Mouse (Mus musculus) liver, adult 2 months (tissue): ENCODE results near the gene Hist1h4d. TPM values are rescaled to one million over a fixed set of nuclear protein-coding genes. Genes with fewer than 3 reads are reported as not detected.

Experiments
- DNase-seq: peaks from one replicate; pipeline ENCODE4 v3.0.0-alpha.2; 2011; ENCODE audit warnings: low read depth, low spot score; ENCODE audit errors: extremely low read depth
- H3K27ac ChIP-seq: fragments of 200-500 bp; replicated peaks from 2 replicates; pipeline ENCODE4 v1.5.1; 2012; ENCODE audit warnings: low read depth, mild to moderate bottlenecking, control low read depth, inconsistent platforms, low read length; ENCODE audit not compliant: insufficient read depth
- H3K27me3 ChIP-seq: fragments of 200-500 bp; 2 replicates; pipeline ENCODE4 v1.6.1; 2012; ENCODE audit warnings: mild to moderate bottlenecking, moderate library complexity, low read length, inconsistent platforms; ENCODE audit not compliant: control insufficient read depth, insufficient read depth
- H3K36me3 ChIP-seq: fragments of 200-500 bp; 2 replicates; pipeline ENCODE4 v1.6.1; 2012; ENCODE audit warnings: low read length, inconsistent platforms; ENCODE audit not compliant: control insufficient read depth, insufficient read depth
- H3K4me1 ChIP-seq: fragments of 200-500 bp; 2 replicates; pipeline ENCODE4 v1.6.1; 2011; ENCODE audit warnings: low read length; ENCODE audit not compliant: control insufficient read depth, insufficient read depth
- H3K4me3 ChIP-seq: fragments of 200-500 bp; 2 replicates; pipeline ENCODE4 v1.5.1; 2011; ENCODE audit warnings: low read depth, mild to moderate bottlenecking, control low read depth, low read length, moderate library complexity; ENCODE audit not compliant: insufficient read depth
- H3K79me2 ChIP-seq: fragments of 200-500 bp; 2 replicates; pipeline ENCODE4 v1.6.1; 2012; ENCODE audit warnings: inconsistent platforms, mild to moderate bottlenecking, low read length, moderate library complexity; ENCODE audit not compliant: control insufficient read depth, insufficient read depth
- H3K9ac ChIP-seq: fragments of 200-500 bp; 2 replicates; pipeline ENCODE4 v1.6.1; 2012; ENCODE audit warnings: low read depth, mild to moderate bottlenecking, control low read depth, inconsistent platforms, low read length
- CTCF ChIP-seq: fragments of 200-500 bp; IDR thresholded peaks from 2 replicates; pipeline ENCODE4 v1.5.1; 2011; ENCODE audit warnings: low read depth, low read length, control low read depth
- POLR2A ChIP-seq: fragments of 200-500 bp; IDR thresholded peaks from 2 replicates; pipeline ENCODE4 v1.6.1; 2011; ENCODE audit warnings: low read length, control low read depth; ENCODE audit not compliant: insufficient read depth; ENCODE audit errors: extremely low read depth
- WGBS: fragments of 180-500 bp; shearing (Covaris S2); methylation state at CpG from one replicate; pipeline ENCODE4 v1.1.7; 2018; 5-methylcytosine and 5-hydroxymethylcytosine counted together
- polyA plus RNA-seq: library from polyadenylated mRNA; depleted of rRNA; stranded (reverse); fragments of >200 nt; gene quantifications from 2 replicates; pipeline ENCODE4 v1.2.3, GENCODE M21; 2012
- total RNA-seq: library from RNA; depleted of rRNA; stranded (reverse); fragments of >200 nt; gene quantifications from 2 replicates; pipeline ENCODE4 v1.2.3, GENCODE M21; 2014

The Hist1h4d gene
- total and polyA plus RNA-seq, 2 experiments = 2.1 to 162 TPM

GRCm38 (mm10) chr13:23593051-23593770 lies 11.8 kb downstream of the Hist1h4d start:
- Histone ChIP-seq H3K27me3 (no peaks in the 10 kb centered on the region), H3K27ac (peak overlapping the region; percentile 68; the same call in 1 of the 2 replicates), H3K36me3 (no peaks in the 10 kb centered on the region), H3K4me3 (no peak overlapping the region), H3K79me2 (no peaks in the 10 kb centered on the region), H3K4me1 (peaks cover 2% of the 10 kb centered on the region; the same call in 1 of the 2 replicates), H3K9ac (no peak overlapping the region)
- no peak for TF ChIP-seq POLR2A
- TF ChIP-seq CTCF = no peak
- peak; percentile 52 for DNase-seq
- WGBS = 66% methylated on average over 5 of the region's 5 CpGs

GRCm38 (mm10) chr13:23595185-23595584 lies 13.8 kb downstream of the Hist1h4d start:
- no peak overlapping the region for H3K9ac ChIP-seq
- H3K79me2 ChIP-seq = no peaks in the 10 kb centered on the region
- no peak overlapping the region for H3K27ac ChIP-seq
- H3K27me3 ChIP-seq = no peaks in the 10 kb centered on the region
- 86% methylated on average over 2 of the region's 2 CpGs for WGBS
- TF ChIP-seq POLR2A = no peak
- TF ChIP-seq CTCF = no peak
- no peaks in the 10 kb centered on the region for H3K36me3 ChIP-seq
- peaks cover 2% of the 10 kb centered on the region; the same call in 1 of the 2 replicates for H3K4me1 ChIP-seq
- H3K4me3 ChIP-seq = no peak overlapping the region
- no peak for DNase-seq

GRCm38 (mm10) chr13:23595622-23596372 lies 14.4 kb downstream of the Hist1h4d start:
- Histone ChIP-seq H3K4me1 (peaks cover 2% of the 10 kb centered on the region; the same call in 1 of the 2 replicates), H3K9ac (no peak overlapping the region), H3K27ac (no peak overlapping the region), H3K4me3 (no peak overlapping the region), H3K27me3 (no peaks in the 10 kb centered on the region), H3K79me2 (no peaks in the 10 kb centered on the region), H3K36me3 (no peaks in the 10 kb centered on the region)
- no peak for DNase-seq
- no peak for TF ChIP-seq POLR2A
- TF ChIP-seq CTCF = no peak
- 92% methylated on average over 7 of the region's 7 CpGs for WGBS

- no peaks in the 10 kb centered on the region for H3K36me3 ChIP-seq
- DNase-seq = peak; percentile 63
- no peak overlapping the region for H3K9ac ChIP-seq
- H3K4me1 ChIP-seq = peaks cover 1% of the 10 kb centered on the region; the same call in 1 of the 2 replicates
- H3K27ac ChIP-seq = no peak overlapping the region
- 9% methylated on average over 9 of the region's 9 CpGs for WGBS
- no peaks in the 10 kb centered on the region for H3K79me2 ChIP-seq
- no peak overlapping the region for H3K4me3 ChIP-seq
- TF ChIP-seq POLR2A = no peak
- TF ChIP-seq CTCF = peak; percentile 70
- H3K27me3 ChIP-seq = no peaks in the 10 kb centered on the region
Observed at GRCm38 (mm10) chr13:23597957-23598356, 16.6 kb downstream of the Hist1h4d start.

GRCm38 (mm10) chr13:23603182-23603699 lies 21.8 kb downstream of the Hist1h4d start:
- Histone ChIP-seq H3K36me3 (no peaks in the 10 kb centered on the region), H3K4me1 (no peaks in the 10 kb centered on the region), H3K79me2 (no peaks in the 10 kb centered on the region), H3K9ac (no peak overlapping the region), H3K27me3 (no peaks in the 10 kb centered on the region), H3K4me3 (no peak overlapping the region), H3K27ac (no peak overlapping the region)
- no peak for DNase-seq
- 65% methylated on average over 7 of the region's 7 CpGs for WGBS
- TF ChIP-seq POLR2A = no peak
- TF ChIP-seq CTCF = no peak
